Mouse (Mus musculus) heart, adult 2 months (tissue): Measurements from ENCODE around the gene Kiz.

ENCODE experiments used
- EP300 ChIP-seq: fragments of 200-500 bp; IDR thresholded peaks from 2 replicates; pipeline ENCODE4 v1.6.1; 2011; ENCODE audit warnings: low read depth, low read length, control low read depth; ENCODE audit not compliant: insufficient read depth
- POLR2A ChIP-seq: fragments of 200-500 bp; IDR thresholded peaks from 2 replicates; pipeline ENCODE4 v1.6.1; 2011; ENCODE audit warnings: mild to moderate bottlenecking, low read depth, low read length, control low read depth; ENCODE audit not compliant: insufficient read depth

DNA sequence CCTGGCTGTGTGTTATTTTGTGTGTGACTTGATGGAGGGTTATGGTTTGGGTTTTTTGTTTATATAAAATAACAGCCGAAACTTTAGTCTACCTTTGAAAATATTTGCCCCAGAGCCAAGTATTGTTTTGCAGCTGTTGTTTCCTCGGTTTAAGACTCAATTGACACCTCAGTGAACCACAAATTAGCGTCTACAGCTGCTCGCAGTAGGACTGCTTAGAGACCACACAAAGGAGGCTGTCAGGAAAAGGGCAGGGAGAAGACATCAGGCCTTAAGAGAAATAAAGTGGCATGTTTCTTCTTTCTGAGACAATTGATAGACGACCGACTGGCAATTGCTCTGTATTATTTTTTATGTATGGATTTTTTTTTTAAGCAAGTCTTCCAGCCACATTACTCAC, 100.7 kb downstream of the Kiz start:
- no peak for TF ChIP-seq POLR2A
- no peak for TF ChIP-seq EP300
